Mouse (Mus musculus) intestine, embryonic 15.5 days (tissue): ENCODE results near the gene Paqr9. TPM values are rescaled to one million over a fixed set of nuclear protein-coding genes. Genes with fewer than 3 reads are reported as not detected.

Source experiments
- ATAC-seq: fragments of 200-750 bp; cut with Nextera tagmentation; 2 replicates; pipeline ENCODE4 v1.8.0; 2017; ENCODE audit warnings: moderate TSS enrichment, moderate library complexity
- H3K27ac ChIP-seq: fragments of 300-500 bp; sonication (generic); 2 replicates; pipeline ENCODE4 v1.5.1; 2015; ENCODE audit warnings: mild to moderate bottlenecking, inconsistent platforms
- H3K27me3 ChIP-seq: fragments of 300-500 bp; sonication (generic); replicated peaks from 2 replicates; pipeline ENCODE4 v1.6.1; 2015; ENCODE audit warnings: inconsistent platforms
- H3K36me3 ChIP-seq: fragments of 300-500 bp; sonication (generic); 2 replicates; pipeline ENCODE4 v1.6.1; 2015; ENCODE audit warnings: inconsistent platforms
- H3K4me1 ChIP-seq: fragments of 300-500 bp; sonication (generic); replicated peaks from 2 replicates; pipeline ENCODE4 v1.6.1; 2015; ENCODE audit warnings: inconsistent platforms
- H3K4me2 ChIP-seq: fragments of 300-500 bp; sonication (generic); replicated peaks from 2 replicates; pipeline ENCODE4 v1.6.1; 2015; ENCODE audit warnings: mild to moderate bottlenecking, inconsistent platforms
- H3K4me3 ChIP-seq: fragments of 300-500 bp; sonication (generic); replicated peaks from 2 replicates; pipeline ENCODE4 v1.5.1; 2015; ENCODE audit warnings: inconsistent platforms
- H3K9ac ChIP-seq: fragments of 300-500 bp; sonication (generic); 2 replicates; pipeline ENCODE4 v1.6.1; 2015; ENCODE audit warnings: inconsistent platforms
- H3K9me3 ChIP-seq: fragments of 300-500 bp; sonication (generic); 2 replicates; pipeline ENCODE4 v1.6.1; 2016; ENCODE audit warnings: inconsistent platforms
- WGBS: fragments of 180-500 bp; shearing (Covaris S2); methylation state at CpG from one replicate; pipeline ENCODE4 v1.1.7; 2015; 5-methylcytosine and 5-hydroxymethylcytosine counted together
- polyA plus RNA-seq: library from polyadenylated mRNA; unstranded; fragments of >200 nt; fragmentation: Nextera tagmentation; extraction: Ambion mirVana; gene quantifications from 2 replicates; pipeline ENCODE4 v1.2.1, GENCODE M21; 2015

Gene Paqr9
- polyA plus RNA-seq, 1 experiment from 2014 or later: 0.82 TPM

GRCm38 (mm10) chr9:95588070-95588469 is 28.6 kb downstream of the Paqr9 start:
- H3K27ac ChIP-seq: no peak overlapping the region
- no peaks in the 10 kb centered on the region for H3K27me3 ChIP-seq
- no peaks in the 10 kb centered on the region for H3K36me3 ChIP-seq
- H3K9me3 ChIP-seq: no peaks in the 10 kb centered on the region
- no peak overlapping the region for H3K4me2 ChIP-seq
- 88% methylated on average over 7 of the region's 7 CpGs for WGBS
- no peaks in the 10 kb centered on the region for H3K4me1 ChIP-seq
- no peak overlapping the region for H3K9ac ChIP-seq
- no peak for ATAC-seq
- no peak overlapping the region for H3K4me3 ChIP-seq

GRCm38 (mm10) chr9:95594291-95594690 is 34.8 kb downstream of the Paqr9 start:
- Histone ChIP-seq H3K9ac (no peak overlapping the region), H3K4me3 (no peak overlapping the region), H3K4me2 (no peak overlapping the region), H3K27ac (no peak overlapping the region), H3K27me3 (no peaks in the 10 kb centered on the region), H3K9me3 (no peaks in the 10 kb centered on the region), H3K36me3 (no peaks in the 10 kb centered on the region), H3K4me1 (peaks cover 3% of the 10 kb centered on the region; the same call in 1 of the 2 replicates)
- WGBS: 66% methylated on average over 4 of the region's 4 CpGs
- ATAC-seq: no peak

- Histone ChIP-seq H3K36me3 (no peaks in the 10 kb centered on the region), H3K9me3 (no peaks in the 10 kb centered on the region), H3K9ac (no peak overlapping the region), H3K27ac (no peak overlapping the region), H3K4me2 (peak overlapping the region; percentile 64), H3K4me3 (peak overlapping the region; percentile 17; the same call in 1 of the 2 replicates), H3K27me3 (no peaks in the 10 kb centered on the region), H3K4me1 (peaks cover 3% of the 10 kb centered on the region; the same call in 1 of the 2 replicates)
- ATAC-seq: peak; percentile 63
- WGBS: 27% methylated on average over 13 of the region's 13 CpGs
Measured at GRCm38 (mm10) chr9:95597466-95598178, 38.2 kb downstream of the Paqr9 start.

- H3K9ac ChIP-seq: 0 out of 2 replicates have a peak overlapping the region, but pooled peaks have one; percentile 26
- no peaks in the 10 kb centered on the region for H3K36me3 ChIP-seq
- ATAC-seq: peak; percentile 65
- WGBS: 30% methylated on average over 19 of the region's 19 CpGs
- H3K27me3 ChIP-seq: no peaks in the 10 kb centered on the region
- peak overlapping the region; percentile 17; the same call in 1 of the 2 replicates for H3K4me3 ChIP-seq
- H3K4me1 ChIP-seq: peaks cover 3% of the 10 kb centered on the region; the same call in 1 of the 2 replicates
- no peak overlapping the region for H3K27ac ChIP-seq
- no peaks in the 10 kb centered on the region for H3K9me3 ChIP-seq
- peak overlapping the region; percentile 64 for H3K4me2 ChIP-seq
Measured at GRCm38 (mm10) chr9:95598179-95598721, 38.8 kb downstream of the Paqr9 start.

- Histone ChIP-seq H3K4me2 (no peak overlapping the region), H3K9me3 (no peaks in the 10 kb centered on the region), H3K27me3 (no peaks in the 10 kb centered on the region), H3K9ac (no peak overlapping the region), H3K4me3 (no peak overlapping the region), H3K36me3 (no peaks in the 10 kb centered on the region), H3K4me1 (peaks cover 3% of the 10 kb centered on the region; the same call in 1 of the 2 replicates), H3K27ac (no peak overlapping the region)
- ATAC-seq: no peak
- 87% methylated on average over 4 of the region's 4 CpGs for WGBS
Measured at GRCm38 (mm10) chr9:95599399-95599798, 39.9 kb downstream of the Paqr9 start.

GRCm38 (mm10) chr9:95602849-95603248 is 43.4 kb downstream of the Paqr9 start:
- Histone ChIP-seq H3K27ac (no peak overlapping the region), H3K36me3 (no peaks in the 10 kb centered on the region), H3K4me1 (peaks cover 3% of the 10 kb centered on the region; the same call in 1 of the 2 replicates), H3K4me3 (no peak overlapping the region), H3K9ac (no peak overlapping the region), H3K9me3 (no peaks in the 10 kb centered on the region), H3K27me3 (no peaks in the 10 kb centered on the region), H3K4me2 (no peak overlapping the region)
- no peak for ATAC-seq
- 70% methylated on average over 3 of the region's 3 CpGs for WGBS

- Histone ChIP-seq H3K4me3 (no peak overlapping the region), H3K9me3 (no peaks in the 10 kb centered on the region), H3K4me2 (no peak overlapping the region), H3K4me1 (peaks cover 1% of the 10 kb centered on the region; the same call in 1 of the 2 replicates), H3K9ac (no peak overlapping the region), H3K27me3 (no peaks in the 10 kb centered on the region), H3K27ac (no peak overlapping the region), H3K36me3 (no peaks in the 10 kb centered on the region)
- ATAC-seq: no peak
- 84% methylated on average over 9 of the region's 9 CpGs for WGBS
Measured at GRCm38 (mm10) chr9:95603316-95603715, 43.9 kb downstream of the Paqr9 start.

- H3K27ac ChIP-seq: no peak overlapping the region
- no peaks in the 10 kb centered on the region for H3K9me3 ChIP-seq
- no peaks in the 10 kb centered on the region for H3K27me3 ChIP-seq
- H3K4me2 ChIP-seq: no peak overlapping the region
- no peak for ATAC-seq
- WGBS: 58% methylated on average over 5 of the region's 5 CpGs
- H3K9ac ChIP-seq: no peak overlapping the region
- H3K36me3 ChIP-seq: no peaks in the 10 kb centered on the region
- H3K4me3 ChIP-seq: no peak overlapping the region
- no peaks in the 10 kb centered on the region for H3K4me1 ChIP-seq
Measured at GRCm38 (mm10) chr9:95607196-95607595, 47.7 kb downstream of the Paqr9 start.

- H3K27ac ChIP-seq: no peak overlapping the region
- 65% methylated on average over 8 of the region's 8 CpGs for WGBS
- H3K9me3 ChIP-seq: no peaks in the 10 kb centered on the region
- H3K9ac ChIP-seq: no peak overlapping the region
- no peaks in the 10 kb centered on the region for H3K36me3 ChIP-seq
- no peak overlapping the region for H3K4me2 ChIP-seq
- no peak overlapping the region for H3K4me3 ChIP-seq
- no peak for ATAC-seq
- H3K27me3 ChIP-seq: no peaks in the 10 kb centered on the region
- no peaks in the 10 kb centered on the region for H3K4me1 ChIP-seq
Measured at GRCm38 (mm10) chr9:95612246-95612768, 52.9 kb downstream of the Paqr9 start.

GRCm38 (mm10) chr9:95613426-95614127 is 54.1 kb downstream of the Paqr9 start:
- Histone ChIP-seq H3K36me3 (no peaks in the 10 kb centered on the region), H3K27me3 (no peaks in the 10 kb centered on the region), H3K9ac (no peak overlapping the region), H3K4me1 (no peaks in the 10 kb centered on the region), H3K4me2 (no peak overlapping the region), H3K9me3 (no peaks in the 10 kb centered on the region), H3K4me3 (no peak overlapping the region), H3K27ac (no peak overlapping the region)
- no peak for ATAC-seq
- WGBS: 29% methylated on average over 9 of the region's 9 CpGs

GRCm38 (mm10) chr9:95614861-95615615 is 55.6 kb downstream of the Paqr9 start:
- Histone ChIP-seq H3K27ac (no peak overlapping the region), H3K4me2 (no peak overlapping the region), H3K36me3 (no peaks in the 10 kb centered on the region), H3K9ac (no peak overlapping the region), H3K27me3 (no peaks in the 10 kb centered on the region), H3K9me3 (no peaks in the 10 kb centered on the region), H3K4me1 (no peaks in the 10 kb centered on the region), H3K4me3 (no peak overlapping the region)
- 69% methylated on average over 14 of the region's 14 CpGs for WGBS
- ATAC-seq: no peak

GRCm38 (mm10) chr9:95615961-95616360 is 56.5 kb downstream of the Paqr9 start:
- no peak for ATAC-seq
- Histone ChIP-seq H3K4me1 (no peaks in the 10 kb centered on the region), H3K36me3 (no peaks in the 10 kb centered on the region), H3K4me3 (no peak overlapping the region), H3K9me3 (no peaks in the 10 kb centered on the region), H3K27me3 (no peaks in the 10 kb centered on the region), H3K27ac (no peak overlapping the region), H3K4me2 (no peak overlapping the region), H3K9ac (no peak overlapping the region)
- 75% methylated on average over 3 of the region's 3 CpGs for WGBS
